Mouse (Mus musculus): ENCODE measurements at regions not wholly inside any gene's neighbourhood (a gene's known extent, or its start where the extent isn't known, plus 50 kb on each side); places are given as distances from the start of the nearest gene placed in this dataset.

GRCm38 (mm10) chr6:7496766-7497165 is 57.9 kb upstream of the Tac1 start:
- H3K27ac ChIP-seq (ENCODE audit: control insufficient read depth, low read depth, low read length): no peak overlapping the region
- TF ChIP-seq E2F4 (IDR thresholded peaks at IDR 0.05; ENCODE audit: borderline replicate concordance, low read depth, low read length) (no peak), MAZ (IDR thresholded peaks at IDR 0.05; ENCODE audit: low read depth, low read length) (no peak), USF2 (IDR thresholded peaks at IDR 0.05; ENCODE audit: borderline replicate concordance in 1 of 2, insufficient read depth in 1 of 2, low read depth in 1 of 2, low read length in 2 of 2) (no peak), MAFK (IDR thresholded peaks at IDR 0.05; ENCODE audit: borderline replicate concordance, low read depth, low read length) (no peak), TAL1 (IDR thresholded peaks at IDR 0.05; ENCODE audit: low read length) (no peak), CHD2 (IDR thresholded peaks at IDR 0.05; ENCODE audit: low read length) (no peak), ETS1 (IDR thresholded peaks at IDR 0.05; ENCODE audit: low read depth, low read length) (no peak), ZNF384 (IDR thresholded peaks at IDR 0.05; ENCODE audit: low read depth, low read length) (no peak), GATA1 (IDR thresholded peaks at IDR 0.05; ENCODE audit: low read depth, low read length) (no peak), HCFC1 (IDR thresholded peaks at IDR 0.05; ENCODE audit: low read depth, low read length) (no peak), POLR2A (IDR thresholded peaks at IDR 0.05; ENCODE audit: control insufficient read depth in 1 of 2, insufficient read depth in 1 of 2, low read depth in 1 of 2, low read length in 2 of 2, poor library complexity in 1 of 2) (no peak), POLR2AphosphoS5 (IDR thresholded peaks at IDR 0.05; ENCODE audit: borderline replicate concordance, low read depth, low read length) (no peak), NRF1 (IDR thresholded peaks at IDR 0.05; ENCODE audit: insufficient read depth, low read depth, low read length, poor library complexity, severe bottlenecking) (no peak), MEF2A (IDR thresholded peaks at IDR 0.05; ENCODE audit: extremely low read depth, insufficient replicate concordance, low read depth, low read length, poor library complexity, severe bottlenecking) (no peak), MYC (IDR thresholded peaks at IDR 0.05; ENCODE audit: low read depth, low read length) (no peak), KAT2A (conservative IDR thresholded peaks at IDR 0.05; ENCODE audit: low read depth, low read length) (no peak), EP300 (IDR thresholded peaks at IDR 0.05; ENCODE audit: low read depth in 1 of 2, low read length in 2 of 2) (no peak), BHLHE40 (IDR thresholded peaks at IDR 0.05; ENCODE audit: borderline replicate concordance, low read depth, low read length) (no peak), RCOR1 (IDR thresholded peaks at IDR 0.05; ENCODE audit: low read depth, low read length) (no peak)
- H3K4me3 ChIP-seq (ENCODE audit: control insufficient read depth in 1 of 2, insufficient read depth in 1 of 2, low read depth in 2 of 2, low read length in 2 of 2): no peak overlapping the region
- H3K79me2 ChIP-seq (ENCODE audit: control insufficient read depth, insufficient read depth, low read length, poor library complexity): no peaks in the 10 kb centered on the region
- no peaks in the 10 kb centered on the region for H3K27me3 ChIP-seq (ENCODE audit: control insufficient read depth in 1 of 2, insufficient read depth in 2 of 2, low read length in 2 of 2)
- no peak overlapping the region for H3K9ac ChIP-seq (ENCODE audit: control insufficient read depth, low read depth, low read length, poor library complexity, severe bottlenecking)
- DNase-seq (ENCODE audit: low read depth, low spot score): no peak
- no peaks in the 10 kb centered on the region for H3K36me3 ChIP-seq (ENCODE audit: control insufficient read depth in 1 of 2, insufficient read depth in 2 of 2, low read length in 2 of 2)
- no peaks in the 10 kb centered on the region for H3K9me3 ChIP-seq (replicated peaks; ENCODE audit: insufficient read depth, low read length)
- H3K4me1 ChIP-seq (ENCODE audit: control insufficient read depth in 1 of 2, insufficient read depth in 2 of 2, low read length in 2 of 2): no peaks in the 10 kb centered on the region
